Mouse (Mus musculus) testis, adult 2 months (tissue): Measurements from ENCODE around the gene Brpf1.

ENCODE experiments used
- CTCF ChIP-seq: fragments of 200-500 bp; IDR thresholded peaks from 2 replicates; pipeline ENCODE4 v1.5.1; 2012; ENCODE audit warnings: low read depth, mild to moderate bottlenecking, inconsistent platforms, low read length, moderate library complexity; ENCODE audit not compliant: control insufficient read depth, insufficient read depth, insufficient replicate concordance
- POLR2A ChIP-seq: fragments of 200-500 bp; IDR thresholded peaks from 2 replicates; pipeline ENCODE4 v1.6.1; 2012; ENCODE audit warnings: low read depth, mild to moderate bottlenecking, inconsistent platforms, low read length, moderate library complexity; ENCODE audit not compliant: control insufficient read depth

GRCm38 (mm10) chr6:113361476-113361875, 54.5 kb downstream of the Brpf1 start:
- TF ChIP-seq CTCF: no peak
- no peak for TF ChIP-seq POLR2A
